Mouse (Mus musculus) heart, postnatal 0 days (tissue): ENCODE measurements at regions not wholly inside any gene's neighbourhood (a gene's known extent, or its start where the extent isn't known, plus 50 kb on each side); places are given as distances from the start of the nearest gene placed in this dataset.

Experiments used
- ATAC-seq: fragments of 200-750 bp; cut with Nextera tagmentation; 2 replicates; pipeline ENCODE4 v1.8.0; 2017; ENCODE audit warnings: low read depth, moderate number of reproducible peaks, moderate library complexity; ENCODE audit not compliant: insufficient read depth
- DNase-seq: peaks from one replicate; pipeline ENCODE4 v3.0.0-alpha.2; 2016; ENCODE audit warnings: low spot score
- H3K27ac ChIP-seq: fragments of 300-500 bp; sonication (generic); 2 replicates; pipeline ENCODE4 v1.5.1; 2014; ENCODE audit warnings: low read depth, mild to moderate bottlenecking
- H3K27me3 ChIP-seq: fragments of 300-500 bp; sonication (generic); 2 replicates; pipeline ENCODE4 v1.6.1; 2014; ENCODE audit warnings: low read length, mixed read lengths; ENCODE audit not compliant: control insufficient read depth, insufficient read depth
- H3K36me3 ChIP-seq: fragments of 300-500 bp; sonication (generic); replicated peaks from 2 replicates; pipeline ENCODE4 v1.6.1; 2014; ENCODE audit warnings: low read length, mixed read lengths; ENCODE audit not compliant: control insufficient read depth, insufficient read depth
- H3K4me1 ChIP-seq: fragments of 300-500 bp; sonication (generic); 2 replicates; pipeline ENCODE4 v1.6.1; 2014; ENCODE audit warnings: antibody characterized with exemption; ENCODE audit not compliant: control insufficient read depth, insufficient read depth
- H3K4me2 ChIP-seq: fragments of 300-500 bp; sonication (generic); 2 replicates; pipeline ENCODE4 v1.6.1; 2014; ENCODE audit warnings: low read depth, mild to moderate bottlenecking, low read length, moderate library complexity
- H3K4me3 ChIP-seq: fragments of 300-500 bp; sonication (generic); 2 replicates; pipeline ENCODE4 v1.5.1; 2014; ENCODE audit warnings: low read depth, low read length
- H3K9ac ChIP-seq: fragments of 300-500 bp; sonication (generic); replicated peaks from 2 replicates; pipeline ENCODE4 v1.6.1; 2014; ENCODE audit warnings: low read depth, low read length, mixed read lengths
- H3K9me3 ChIP-seq: fragments of 300-500 bp; sonication (generic); replicated peaks from 2 replicates; pipeline ENCODE4 v1.6.1; 2016; ENCODE audit warnings: low read length; ENCODE audit not compliant: control insufficient read depth
- CTCF ChIP-seq: IDR thresholded peaks from 2 replicates; pipeline ENCODE4 v1.5.1; 2016; ENCODE audit warnings: antibody characterized with exemption, control low read depth, low read depth
- EP300 ChIP-seq: IDR thresholded peaks from 2 replicates; pipeline ENCODE4 v1.6.1; 2016; ENCODE audit warnings: antibody characterized with exemption, low read depth
- WGBS: fragments of 180-500 bp; shearing (Covaris S2); extraction: QIAGEN DNeasy Blood & Tissue Kit; methylation state at CpG from one replicate; pipeline ENCODE4 v1.1.7; 2014; 5-methylcytosine and 5-hydroxymethylcytosine counted together

- no peak overlapping the region for H3K4me3 ChIP-seq
- H3K27me3 ChIP-seq = no peaks in the 10 kb centered on the region
- H3K9ac ChIP-seq = no peak overlapping the region
- WGBS = 70% methylated on average over 6 of the region's 6 CpGs
- no peaks in the 10 kb centered on the region for H3K4me1 ChIP-seq
- DNase-seq = no peak
- no peak for ATAC-seq
- H3K9me3 ChIP-seq = no peaks in the 10 kb centered on the region
- no peak overlapping the region for H3K4me2 ChIP-seq
- H3K36me3 ChIP-seq = no peaks in the 10 kb centered on the region
- TF ChIP-seq CTCF (no peak), EP300 (no peak)
- H3K27ac ChIP-seq = no peak overlapping the region
Measured at GRCm38 (mm10) chr2:174575546-174575945, 67.8 kb upstream of the Zfp831 start.

- Histone ChIP-seq H3K9ac (no peak overlapping the region), H3K27ac (no peak overlapping the region), H3K4me1 (no peaks in the 10 kb centered on the region), H3K36me3 (no peaks in the 10 kb centered on the region), H3K4me2 (no peak overlapping the region), H3K27me3 (no peaks in the 10 kb centered on the region), H3K4me3 (no peak overlapping the region), H3K9me3 (no peaks in the 10 kb centered on the region)
- no peak for TF ChIP-seq CTCF
- no peak for TF ChIP-seq EP300
- no peak for ATAC-seq
- no peak for DNase-seq
- 79% methylated on average over 5 of the region's 5 CpGs for WGBS
Measured at GRCm38 (mm10) chr2:174580906-174581703, 62.2 kb upstream of the Zfp831 start.

- Histone ChIP-seq H3K27ac (no peak overlapping the region), H3K4me3 (no peak overlapping the region), H3K27me3 (no peaks in the 10 kb centered on the region), H3K9ac (no peak overlapping the region), H3K36me3 (no peaks in the 10 kb centered on the region), H3K4me2 (no peak overlapping the region), H3K4me1 (no peaks in the 10 kb centered on the region), H3K9me3 (no peaks in the 10 kb centered on the region)
- TF ChIP-seq EP300 (no peak), CTCF (no peak)
- 76% methylated on average over 2 of the region's 2 CpGs for WGBS
- DNase-seq (no peak), ATAC-seq (no peak)
Measured at GRCm38 (mm10) chr2:174584272-174584671, 59.1 kb upstream of the Zfp831 start.
